Mouse (Mus musculus): ENCODE data around the gene Tacc3.

- peak; percentile 74 for TF ChIP-seq CTCF (IDR thresholded peaks at IDR 0.05; ENCODE audit: low read depth)
- no peak for TF ChIP-seq EP300 (IDR thresholded peaks at IDR 0.05; ENCODE audit: low read depth)
Observed at GRCm38 (mm10) chr5:33683897-33684652, 26.1 kb downstream of the Tacc3 start.

Data from liver, postnatal 0 days (tissue).